Mouse (Mus musculus): ENCODE results near the gene Ppp1r3e.

- TF ChIP-seq CTCF (IDR thresholded peaks at IDR 0.05; ENCODE audit: borderline replicate concordance, insufficient read depth, low read length) (no peak), POLR2A (IDR thresholded peaks at IDR 0.05; ENCODE audit: low read depth, low read length) (0 out of 2 replicates have a peak, but pooled peaks have one; percentile 10)
Observed at GRCm38 (mm10) chr14:54900383-54900782, 23.0 kb upstream of the Ppp1r3e start.
